Mouse (Mus musculus) small intestine, adult 2 months (tissue): ENCODE results near the gene Pip5kl1.

Source experiments
- CTCF ChIP-seq: fragments of 200-500 bp; IDR thresholded peaks from 2 replicates; pipeline ENCODE4 v1.5.1; 2012; ENCODE audit warnings: low read depth, mild to moderate bottlenecking, control low read depth, inconsistent platforms, low read length, moderate library complexity, mixed read lengths; ENCODE audit not compliant: insufficient replicate concordance, insufficient read length; ENCODE audit errors: extremely low read depth
- POLR2A ChIP-seq: fragments of 200-500 bp; IDR thresholded peaks from 2 replicates; pipeline ENCODE4 v1.6.1; 2012; ENCODE audit warnings: low read depth, mild to moderate bottlenecking, control low read depth, inconsistent platforms, low read length, moderate library complexity

GRCm38 (mm10) chr2:32533163-32533562 lies 41.4 kb upstream of the Pip5kl1 start:
- TF ChIP-seq CTCF, result no peak
- no peak for TF ChIP-seq POLR2A
